Mouse (Mus musculus): ENCODE results near the gene Il15ra. TPM values are rescaled to one million over a fixed set of nuclear protein-coding genes. Genes with fewer than 3 reads are reported as not detected.

The Il15ra gene
- polyA plus RNA-seq, 1 experiment = 33.2 TPM

DNA sequence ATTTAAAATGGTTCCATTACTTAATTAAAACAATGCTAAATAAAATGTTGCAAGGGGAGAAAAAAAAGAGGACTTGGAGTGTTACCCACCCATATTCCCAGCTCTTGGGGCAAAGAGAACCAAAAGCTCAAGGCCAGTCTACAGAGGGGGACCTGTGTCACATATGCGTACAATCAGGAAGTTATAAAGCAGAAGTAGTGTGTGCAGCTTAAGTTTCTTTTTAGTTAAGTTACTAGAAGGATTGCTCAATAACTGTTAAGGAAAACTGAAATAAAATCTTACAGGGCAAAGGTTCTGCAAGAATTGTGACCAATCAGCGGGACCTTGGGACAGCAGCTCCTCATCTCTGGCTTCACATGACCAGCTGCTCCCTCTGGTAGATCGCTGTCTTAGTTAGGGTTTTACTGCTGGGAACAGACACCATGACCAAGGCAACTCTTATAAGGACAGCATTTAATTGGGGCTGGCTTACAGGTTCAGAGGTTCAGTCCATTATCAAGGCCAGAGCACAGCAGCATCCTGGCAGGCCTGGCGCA lies 34.5 kb downstream of the Il15ra start:
- TF ChIP-seq CTCF (IDR thresholded peaks at IDR 0.05; ENCODE audit: extremely low read depth, insufficient read depth, insufficient read length, insufficient replicate concordance) = no peak
- no peak for TF ChIP-seq POLR2A (IDR thresholded peaks at IDR 0.05; ENCODE audit: low read depth, low read length)
- H3K27ac ChIP-seq (ENCODE audit: insufficient read depth, low read length) = 0 out of 2 replicates have a peak overlapping the region, but pooled peaks have one; percentile 9
- no peak for DNase-seq (ENCODE audit: low read depth in 1 of 2, low spot score in 2 of 2)
- WGBS = 54% methylated on average over 4 of the region's 4 CpGs
- peaks cover 7% of the 10 kb centered on the region for H3K36me3 ChIP-seq (ENCODE audit: control insufficient read depth, insufficient read depth, low read length)
- no peak overlapping the region for H3K4me3 ChIP-seq (ENCODE audit: extremely low read depth, insufficient read depth, insufficient read length)
- no peaks in the 10 kb centered on the region for H3K4me1 ChIP-seq (ENCODE audit: control insufficient read depth, insufficient read depth, insufficient read length)
- H3K27me3 ChIP-seq (ENCODE audit: control insufficient read depth, insufficient read depth, low read length) = no peaks in the 10 kb centered on the region

DNA sequence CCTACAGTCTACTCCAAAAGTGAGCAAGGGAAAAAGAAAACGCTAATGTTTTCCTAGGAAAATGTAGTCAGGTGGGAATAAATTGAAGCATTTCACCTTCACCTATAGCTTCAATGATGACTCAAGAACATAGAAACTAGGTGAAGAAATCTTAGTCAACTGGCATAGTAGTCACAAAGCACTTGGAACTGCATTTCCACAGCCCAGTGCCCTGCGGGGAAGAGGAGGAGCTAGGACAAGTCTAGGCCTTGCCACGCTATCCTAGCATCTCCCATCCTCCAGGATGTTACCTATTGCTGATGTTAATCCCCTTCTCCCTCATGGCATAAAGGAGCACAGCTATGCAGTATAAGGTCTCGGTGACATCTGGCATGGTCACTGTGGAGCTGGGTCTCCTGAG lies 57.5 kb downstream of the Il15ra start:
- no peak for DNase-seq (ENCODE audit: low read depth in 1 of 2, low spot score in 2 of 2)
- Histone ChIP-seq H3K4me3 (ENCODE audit: extremely low read depth, insufficient read depth, insufficient read length) (no peak overlapping the region), H3K27ac (ENCODE audit: insufficient read depth, low read length) (no peak overlapping the region), H3K4me1 (ENCODE audit: control insufficient read depth, insufficient read depth, insufficient read length) (peaks cover 4% of the 10 kb centered on the region; the same call in 1 of the 2 replicates), H3K36me3 (ENCODE audit: control insufficient read depth, insufficient read depth, low read length) (peaks cover 47% of the 10 kb centered on the region), H3K27me3 (ENCODE audit: control insufficient read depth, insufficient read depth, low read length) (no peaks in the 10 kb centered on the region)
- no peak for TF ChIP-seq CTCF (IDR thresholded peaks at IDR 0.05; ENCODE audit: extremely low read depth, insufficient read depth, insufficient read length, insufficient replicate concordance)
- TF ChIP-seq POLR2A (IDR thresholded peaks at IDR 0.05; ENCODE audit: low read depth, low read length) = no peak
- 95% methylated on average over 4 of the region's 4 CpGs for WGBS

GRCm38 (mm10) chr2:11765694-11766093 lies 60.6 kb downstream of the Il15ra start:
- Histone ChIP-seq H3K27ac (ENCODE audit: insufficient read depth, low read length) (no peak overlapping the region), H3K4me1 (ENCODE audit: control insufficient read depth, insufficient read depth, insufficient read length) (peaks cover 4% of the 10 kb centered on the region; the same call in 1 of the 2 replicates), H3K4me3 (ENCODE audit: extremely low read depth, insufficient read depth, insufficient read length) (no peak overlapping the region), H3K27me3 (ENCODE audit: control insufficient read depth, insufficient read depth, low read length) (no peaks in the 10 kb centered on the region), H3K36me3 (ENCODE audit: control insufficient read depth, insufficient read depth, low read length) (peaks cover 31% of the 10 kb centered on the region)
- 77% methylated on average over 4 of the region's 4 CpGs for WGBS
- DNase-seq (ENCODE audit: low read depth in 1 of 2, low spot score in 2 of 2) = no peak
- TF ChIP-seq POLR2A (IDR thresholded peaks at IDR 0.05; ENCODE audit: low read depth, low read length) = no peak
- TF ChIP-seq CTCF (IDR thresholded peaks at IDR 0.05; ENCODE audit: extremely low read depth, insufficient read depth, insufficient read length, insufficient replicate concordance) = no peak

DNA sequence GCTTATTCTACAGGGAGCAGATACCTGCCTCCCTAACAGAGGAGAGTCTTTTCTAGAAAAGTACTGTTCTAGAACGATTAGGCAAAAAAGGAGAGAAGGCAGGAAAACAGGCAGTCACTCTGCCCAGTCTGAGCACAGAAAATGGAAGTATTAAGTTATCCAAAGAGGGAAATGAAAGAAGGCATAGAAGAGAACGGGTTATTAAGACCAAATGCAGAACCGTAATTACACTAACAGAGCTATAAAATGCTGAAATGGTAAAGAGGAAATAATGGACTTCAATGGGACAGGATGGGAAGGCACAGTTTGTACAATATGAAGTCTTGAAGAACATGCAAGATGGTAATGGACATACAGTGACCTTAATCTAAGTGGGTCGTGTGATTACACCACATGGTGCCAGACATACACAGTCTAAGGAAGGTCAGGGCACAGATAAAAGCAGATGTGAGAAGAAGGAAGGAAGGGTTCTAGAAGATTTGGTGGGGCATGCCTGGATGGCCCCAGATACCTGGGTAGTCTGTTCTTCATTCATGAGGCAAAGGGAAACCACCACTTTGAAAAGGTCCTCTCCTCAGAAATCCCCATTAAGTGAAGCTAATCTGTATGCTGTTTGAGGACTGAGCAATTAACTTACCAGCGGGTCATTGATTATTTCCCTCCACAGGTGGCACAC lies 61.5 kb downstream of the Il15ra start:
- DNase-seq (ENCODE audit: low read depth in 1 of 2, low spot score in 2 of 2) = no peak
- Histone ChIP-seq H3K36me3 (ENCODE audit: control insufficient read depth, insufficient read depth, low read length) (peaks cover 28% of the 10 kb centered on the region), H3K27me3 (ENCODE audit: control insufficient read depth, insufficient read depth, low read length) (no peaks in the 10 kb centered on the region), H3K27ac (ENCODE audit: insufficient read depth, low read length) (no peak overlapping the region), H3K4me3 (ENCODE audit: extremely low read depth, insufficient read depth, insufficient read length) (no peak overlapping the region), H3K4me1 (ENCODE audit: control insufficient read depth, insufficient read depth, insufficient read length) (peaks cover 4% of the 10 kb centered on the region; the same call in 1 of the 2 replicates)
- 65% methylated on average over 5 of the region's 5 CpGs for WGBS
- TF ChIP-seq POLR2A (IDR thresholded peaks at IDR 0.05; ENCODE audit: low read depth, low read length) = no peak
- no peak for TF ChIP-seq CTCF (IDR thresholded peaks at IDR 0.05; ENCODE audit: extremely low read depth, insufficient read depth, insufficient read length, insufficient replicate concordance)

DNA sequence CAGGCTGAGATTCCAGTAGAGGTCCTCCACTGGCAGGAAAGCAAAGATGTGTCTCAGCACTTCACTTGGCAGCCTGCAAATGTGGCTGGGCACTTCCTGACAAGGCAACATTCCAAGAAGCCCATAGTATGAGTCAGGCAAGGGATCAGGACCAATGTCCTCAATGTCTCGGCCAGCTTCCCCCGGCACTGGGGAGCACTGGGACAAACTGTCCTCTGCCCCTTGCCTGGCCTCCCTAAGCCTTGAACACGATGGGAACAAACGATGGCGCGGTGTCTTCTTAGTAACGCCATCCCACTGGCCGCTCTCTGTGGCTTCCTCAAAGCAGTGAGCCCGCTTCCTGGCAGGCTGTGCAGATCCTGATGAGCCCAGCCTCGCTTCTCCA lies 62.1 kb downstream of the Il15ra start:
- H3K4me3 ChIP-seq (ENCODE audit: extremely low read depth, insufficient read depth, insufficient read length) = no peak overlapping the region
- peaks cover 4% of the 10 kb centered on the region; the same call in 1 of the 2 replicates for H3K4me1 ChIP-seq (ENCODE audit: control insufficient read depth, insufficient read depth, insufficient read length)
- peaks cover 26% of the 10 kb centered on the region for H3K36me3 ChIP-seq (ENCODE audit: control insufficient read depth, insufficient read depth, low read length)
- TF ChIP-seq CTCF (IDR thresholded peaks at IDR 0.05; ENCODE audit: extremely low read depth, insufficient read depth, insufficient read length, insufficient replicate concordance) (no peak), POLR2A (IDR thresholded peaks at IDR 0.05; ENCODE audit: low read depth, low read length) (no peak)
- no peak for DNase-seq (ENCODE audit: low read depth in 1 of 2, low spot score in 2 of 2)
- WGBS = 86% methylated on average over 10 of the region's 10 CpGs
- no peak overlapping the region for H3K27ac ChIP-seq (ENCODE audit: insufficient read depth, low read length)
- no peaks in the 10 kb centered on the region for H3K27me3 ChIP-seq (ENCODE audit: control insufficient read depth, insufficient read depth, low read length)

- Histone ChIP-seq H3K4me1 (ENCODE audit: control insufficient read depth, insufficient read depth, insufficient read length) (peaks cover 8% of the 10 kb centered on the region), H3K4me3 (ENCODE audit: extremely low read depth, insufficient read depth, insufficient read length) (no peak overlapping the region), H3K36me3 (ENCODE audit: control insufficient read depth, insufficient read depth, low read length) (peaks cover 8% of the 10 kb centered on the region), H3K27me3 (ENCODE audit: control insufficient read depth, insufficient read depth, low read length) (no peaks in the 10 kb centered on the region), H3K27ac (ENCODE audit: insufficient read depth, low read length) (no peak overlapping the region)
- TF ChIP-seq CTCF (IDR thresholded peaks at IDR 0.05; ENCODE audit: extremely low read depth, insufficient read depth, insufficient read length, insufficient replicate concordance) (no peak), POLR2A (IDR thresholded peaks at IDR 0.05; ENCODE audit: low read depth, low read length) (no peak)
- no peak for DNase-seq (ENCODE audit: low read depth in 1 of 2, low spot score in 2 of 2)
- WGBS = 90% methylated on average over 4 of the region's 4 CpGs
Observed at GRCm38 (mm10) chr2:11771701-11772100, 66.6 kb downstream of the Il15ra start.

DNA sequence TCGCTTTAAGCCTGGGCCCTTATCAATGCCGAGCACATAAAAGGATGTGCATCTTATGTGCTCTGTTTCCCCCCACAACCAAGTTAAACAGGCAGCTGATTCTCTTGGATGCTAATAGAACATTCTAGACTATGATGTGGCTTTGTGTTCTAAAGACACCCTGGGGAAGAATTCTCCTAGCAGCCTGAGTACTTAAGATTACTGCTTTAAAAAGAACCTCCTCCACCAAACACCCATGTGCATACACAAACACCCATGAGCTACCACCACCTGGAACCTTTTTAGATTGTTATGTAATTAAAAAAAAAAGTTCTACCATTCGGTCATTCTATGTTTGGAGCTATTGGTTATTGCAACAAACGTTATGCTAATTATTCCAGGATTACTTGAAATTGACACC lies 67.3 kb downstream of the Il15ra start:
- H3K27ac ChIP-seq (ENCODE audit: insufficient read depth, low read length) = no peak overlapping the region
- TF ChIP-seq CTCF (IDR thresholded peaks at IDR 0.05; ENCODE audit: extremely low read depth, insufficient read depth, insufficient read length, insufficient replicate concordance) (no peak), POLR2A (IDR thresholded peaks at IDR 0.05; ENCODE audit: low read depth, low read length) (no peak)
- H3K4me1 ChIP-seq (ENCODE audit: control insufficient read depth, insufficient read depth, insufficient read length) = peaks cover 4% of the 10 kb centered on the region
- peaks cover 5% of the 10 kb centered on the region for H3K36me3 ChIP-seq (ENCODE audit: control insufficient read depth, insufficient read depth, low read length)
- WGBS = 88% methylated on average over 4 of the region's 4 CpGs
- no peaks in the 10 kb centered on the region for H3K27me3 ChIP-seq (ENCODE audit: control insufficient read depth, insufficient read depth, low read length)
- DNase-seq (ENCODE audit: low read depth in 1 of 2, low spot score in 2 of 2) = no peak
- no peak overlapping the region for H3K4me3 ChIP-seq (ENCODE audit: extremely low read depth, insufficient read depth, insufficient read length)

Data from spleen, adult 2 months (tissue).